Mouse (Mus musculus) bone marrow macrophage, adult 2 months (primary cell): ENCODE results near the gene Dnajb8. TPM values are rescaled to one million over a fixed set of nuclear protein-coding genes. Genes with fewer than 3 reads are reported as not detected.

Experiments
- H3K27ac ChIP-seq: 2 replicates; pipeline ENCODE4 v1.5.1; 2012; ENCODE audit warnings: low read depth, low read length; ENCODE audit not compliant: insufficient read depth
- H3K4me1 ChIP-seq: 2 replicates; pipeline ENCODE4 v1.6.1; 2012; ENCODE audit warnings: low read length; ENCODE audit not compliant: control insufficient read depth, insufficient read depth
- H3K4me3 ChIP-seq: 2 replicates; pipeline ENCODE4 v1.5.1; 2012; ENCODE audit warnings: mild to moderate bottlenecking, low read length, moderate library complexity; ENCODE audit not compliant: insufficient read depth
- CTCF ChIP-seq: IDR thresholded peaks from 2 replicates; pipeline ENCODE4 v1.5.1; 2012; ENCODE audit warnings: low read depth, mild to moderate bottlenecking, low read length, moderate library complexity
- POLR2A ChIP-seq: IDR thresholded peaks from 2 replicates; pipeline ENCODE4 v1.6.1; 2012; ENCODE audit warnings: mild to moderate bottlenecking, low read depth, low read length, borderline replicate concordance
- polyA plus RNA-seq: library from polyadenylated mRNA; stranded (reverse); fragments of >200 nt; gene quantifications from 2 replicates; pipeline ENCODE4 v1.2.4, GENCODE M21; 2012; ENCODE audit not compliant: missing spikeins, insufficient read depth, insufficient read length

Dnajb8 gene
- polyA plus RNA-seq, 1 experiment, result not detected

DNA sequence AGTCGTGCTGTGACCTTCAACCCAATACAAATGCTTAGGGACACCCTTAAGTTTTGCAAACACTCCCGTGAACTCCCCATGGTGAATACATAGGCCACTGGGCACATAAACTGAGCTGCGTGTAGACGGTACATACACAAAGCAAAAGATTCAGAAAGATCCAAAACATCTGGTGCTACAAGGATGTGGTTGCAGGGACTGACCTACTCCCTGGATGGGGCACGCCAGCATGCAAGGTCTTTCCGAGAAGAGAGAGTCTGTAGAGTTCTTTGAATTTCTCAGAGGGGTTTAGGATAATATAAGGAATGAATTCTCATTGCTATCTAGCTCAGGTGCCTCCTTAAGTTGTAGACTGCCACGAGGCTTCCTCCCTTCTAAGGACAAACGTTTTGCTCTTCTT, 29.3 kb upstream of the Dnajb8 start:
- Histone ChIP-seq H3K4me1 (no peaks in the 10 kb centered on the region), H3K27ac (no peak overlapping the region), H3K4me3 (no peak overlapping the region)
- TF ChIP-seq POLR2A, result no peak
- no peak for TF ChIP-seq CTCF

- TF ChIP-seq POLR2A, result no peak
- no peaks in the 10 kb centered on the region for H3K4me1 ChIP-seq
- H3K27ac ChIP-seq, result no peak within 1 kb of the TSS
- H3K4me3 ChIP-seq, result peak within 1 kb of the TSS; percentile 25
Measured at GRCm38 (mm10) chr6:88193433-88194052, 28.5 kb upstream of the Dnajb8 start, which contains the start of gene Gata2. TSS of gene Gata2 (plus strand) at chr6:88193891.

- Histone ChIP-seq H3K4me1 (no peaks in the 10 kb centered on the region), H3K4me3 (peak overlapping the region; percentile 25; the same call in 1 of the 2 replicates), H3K27ac (no peak overlapping the region)
- no peak for TF ChIP-seq POLR2A
- TF ChIP-seq CTCF, result no peak
Measured at GRCm38 (mm10) chr6:88194053-88194977, 27.8 kb upstream of the Dnajb8 start.

- Histone ChIP-seq H3K4me3 (no peak overlapping the region), H3K27ac (no peak overlapping the region), H3K4me1 (no peaks in the 10 kb centered on the region)
- TF ChIP-seq POLR2A (no peak), CTCF (no peak)
Measured at GRCm38 (mm10) chr6:88194978-88195325, 27.1 kb upstream of the Dnajb8 start.

DNA sequence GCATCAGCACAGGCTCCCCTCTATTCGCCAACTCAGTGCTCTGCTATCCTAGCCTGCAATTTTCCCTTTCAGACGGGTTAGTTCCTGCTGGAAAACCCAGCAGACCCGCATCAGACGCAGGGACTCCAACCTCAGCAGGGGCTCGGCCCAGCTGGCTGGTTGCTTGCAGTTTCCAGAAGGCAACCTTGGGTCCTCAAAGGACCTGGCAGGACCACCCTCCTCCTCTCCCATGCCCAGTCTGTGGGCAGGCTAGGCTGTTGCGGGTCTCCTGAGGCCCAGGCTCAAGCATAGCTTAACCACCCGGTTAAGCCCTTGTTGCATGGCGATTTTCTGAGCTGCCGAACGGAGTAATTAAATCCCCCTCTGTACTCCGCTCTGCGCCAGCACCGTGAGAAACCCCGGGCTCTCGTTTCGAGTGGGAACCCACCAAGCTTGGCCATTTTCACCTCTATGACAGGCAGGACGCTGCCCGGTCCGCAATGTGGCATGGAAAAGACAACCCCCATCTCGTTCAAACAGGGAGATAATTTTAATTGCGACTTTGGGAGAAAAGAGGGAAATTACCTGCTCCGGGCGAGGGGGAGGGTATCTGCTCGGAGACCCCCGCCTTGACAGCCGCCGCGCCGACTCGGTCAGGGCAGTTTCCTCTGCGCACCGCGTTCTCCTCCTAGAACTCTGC, 25.9 kb upstream of the Dnajb8 start:
- Histone ChIP-seq H3K4me3 (no peak overlapping the region), H3K4me1 (no peaks in the 10 kb centered on the region), H3K27ac (no peak overlapping the region)
- TF ChIP-seq POLR2A (no peak), CTCF (no peak)

- Histone ChIP-seq H3K4me3 (peak overlapping the region; percentile 28; the same call in 1 of the 2 replicates), H3K27ac (no peak overlapping the region), H3K4me1 (no peaks in the 10 kb centered on the region)
- TF ChIP-seq POLR2A (no peak), CTCF (no peak)
Measured at GRCm38 (mm10) chr6:88196733-88197312, 25.2 kb upstream of the Dnajb8 start.

DNA sequence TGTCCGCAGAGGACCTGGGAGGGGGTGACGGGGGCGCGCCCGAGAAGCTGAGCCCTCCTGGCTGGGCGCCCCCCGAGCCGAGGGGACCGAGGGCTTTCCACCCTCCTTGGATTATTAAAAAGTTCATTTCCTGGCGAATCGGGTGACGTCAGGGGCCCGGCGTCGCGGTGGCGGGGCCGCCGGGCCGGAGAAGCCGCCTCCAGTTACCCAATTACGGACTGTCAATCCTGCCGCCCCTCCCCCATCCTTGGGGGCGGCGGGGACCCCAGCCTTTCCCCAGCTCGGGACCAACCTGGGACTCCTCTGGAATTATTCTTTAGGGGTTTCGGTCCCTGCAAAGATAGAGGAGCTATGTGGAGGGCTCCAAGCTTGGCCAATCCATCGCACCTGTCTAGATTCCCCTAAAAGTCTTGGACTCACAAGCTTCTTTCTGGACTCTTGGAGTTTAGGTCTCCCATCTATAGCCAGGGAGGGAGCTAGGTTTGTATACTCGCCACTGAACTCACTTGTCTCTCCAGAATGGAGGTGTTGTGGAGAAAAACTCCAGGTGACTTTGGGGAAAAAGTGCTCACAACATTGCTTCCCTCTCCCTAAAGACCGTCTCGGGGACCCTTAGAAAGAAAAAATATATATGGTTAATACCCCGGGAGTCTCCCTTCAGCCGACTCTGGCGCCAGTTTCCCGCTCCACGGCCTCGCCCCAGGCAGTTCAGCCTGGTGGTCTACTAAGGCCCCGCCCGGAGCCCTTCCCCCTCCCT, 24.6 kb upstream of the Dnajb8 start:
- H3K4me1 ChIP-seq, result no peaks in the 10 kb centered on the region
- H3K27ac ChIP-seq, result no peak overlapping the region
- H3K4me3 ChIP-seq, result peak overlapping the region; percentile 28; the same call in 1 of the 2 replicates
- TF ChIP-seq POLR2A (no peak), CTCF (no peak)

- peak overlapping the region; percentile 43 for H3K4me3 ChIP-seq
- H3K4me1 ChIP-seq, result no peaks in the 10 kb centered on the region
- no peak overlapping the region for H3K27ac ChIP-seq
- TF ChIP-seq POLR2A (no peak), CTCF (no peak)
Measured at GRCm38 (mm10) chr6:88198070-88198940, 23.8 kb upstream of the Dnajb8 start.
